Mouse (Mus musculus): ENCODE measurements around the gene Srrm2. TPM values are rescaled to one million over a fixed set of nuclear protein-coding genes. Genes with fewer than 3 reads are reported as not detected.
A peak's percentile ranks its signal among the peaks of the same experiment; 100 is the strongest.

The Srrm2 gene
- polyA plus RNA-seq (2014; fragmentation: Nextera tagmentation; extraction: Ambion mirVana) = 320 and 345 TPM in 2 replicates

- Histone ChIP-seq H3K9me3 (ENCODE audit: control insufficient read depth, low read length) (no peaks in the 10 kb centered on the region), H3K4me2 (ENCODE audit: low read depth, low read length) (peak within 1 kb of the TSS; percentile 83), H3K4me1 (ENCODE audit: control insufficient read depth, insufficient read depth, low read length) (peaks cover 18% of the 10 kb centered on the region), H3K9ac (ENCODE audit: low read depth, low read length) (peak within 1 kb of the TSS; percentile 88), H3K4me3 (ENCODE audit: low read depth, low read length) (peak within 1 kb of the TSS; percentile 57), H3K36me3 (ENCODE audit: control insufficient read depth, insufficient read depth, low read length) (no peaks in the 10 kb centered on the region), H3K27me3 (replicated peaks; ENCODE audit: control insufficient read depth, insufficient read depth, low read length) (no peaks in the 10 kb centered on the region), H3K27ac (replicated peaks; ENCODE audit: low read depth, low read length) (peak within 1 kb of the TSS; percentile 91)
- ATAC-seq (ENCODE audit: low read depth) (peak; percentile 60), DNase-seq (ENCODE audit: low spot score) (peak; percentile 72)
- 2% methylated on average over 21 of the region's 29 CpGs for WGBS
These were observed at the start of gene Srrm2 for GRCm38 (mm10) chr17:23790269-23791078. Gene Srrm2 (plus strand): TSS chr17:23790532.

GRCm38 (mm10) chr17:23740598-23741021, 49.7 kb upstream of the Srrm2 start, which contains the start of gene Paqr4:
Gene Paqr4 (minus strand): TSS chr17:23740867.
- WGBS = 7% methylated on average over 13 of the region's 13 CpGs

GRCm38 (mm10) chr17:23741359-23742209, 48.7 kb upstream of the Srrm2 start:
- Histone ChIP-seq H3K9me3 (ENCODE audit: control insufficient read depth, low read length) (no peaks in the 10 kb centered on the region), H3K4me3 (ENCODE audit: low read depth, low read length) (peak overlapping the region; percentile 26; the same call in 1 of the 2 replicates), H3K4me1 (ENCODE audit: control insufficient read depth, insufficient read depth, low read length) (peaks cover 25% of the 10 kb centered on the region), H3K36me3 (ENCODE audit: control insufficient read depth, insufficient read depth, low read length) (no peaks in the 10 kb centered on the region; the same call in 1 of the 2 replicates), H3K9ac (ENCODE audit: low read depth, low read length) (no peak overlapping the region), H3K4me2 (ENCODE audit: low read depth, low read length) (peak overlapping the region; percentile 47), H3K27me3 (replicated peaks; ENCODE audit: control insufficient read depth, insufficient read depth, low read length) (peaks cover 83% of the 10 kb centered on the region), H3K27ac (replicated peaks; ENCODE audit: low read depth, low read length) (no peak overlapping the region)
- ATAC-seq (ENCODE audit: low read depth) = no peak
- DNase-seq (ENCODE audit: low spot score) = no peak
- 45% methylated on average over 35 of the region's 38 CpGs for WGBS

More at GRCm38 (mm10) chr17:23740598-23741021, 49.7 kb upstream of the Srrm2 start, which contains the start of gene Paqr4:
- Histone ChIP-seq H3K4me3 (ENCODE audit: low read depth, low read length) (peak within 1 kb of the TSS; percentile 72), H3K27ac (replicated peaks; ENCODE audit: low read depth, low read length) (no peak within 1 kb of the TSS; the same call in 1 of the 2 replicates), H3K4me2 (ENCODE audit: low read depth, low read length) (peak within 1 kb of the TSS; percentile 97), H3K4me1 (ENCODE audit: control insufficient read depth, insufficient read depth, low read length) (peaks cover 21% of the 10 kb centered on the region), H3K9me3 (ENCODE audit: control insufficient read depth, low read length) (no peaks in the 10 kb centered on the region), H3K9ac (ENCODE audit: low read depth, low read length) (peak within 1 kb of the TSS; percentile 69), H3K27me3 (replicated peaks; ENCODE audit: control insufficient read depth, insufficient read depth, low read length) (peaks cover 74% of the 10 kb centered on the region), H3K36me3 (ENCODE audit: control insufficient read depth, insufficient read depth, low read length) (no peaks in the 10 kb centered on the region; the same call in 1 of the 2 replicates)
- peak; percentile 12 for ATAC-seq (ENCODE audit: low read depth)
- peak; percentile 29 for DNase-seq (ENCODE audit: low spot score)

DNA sequence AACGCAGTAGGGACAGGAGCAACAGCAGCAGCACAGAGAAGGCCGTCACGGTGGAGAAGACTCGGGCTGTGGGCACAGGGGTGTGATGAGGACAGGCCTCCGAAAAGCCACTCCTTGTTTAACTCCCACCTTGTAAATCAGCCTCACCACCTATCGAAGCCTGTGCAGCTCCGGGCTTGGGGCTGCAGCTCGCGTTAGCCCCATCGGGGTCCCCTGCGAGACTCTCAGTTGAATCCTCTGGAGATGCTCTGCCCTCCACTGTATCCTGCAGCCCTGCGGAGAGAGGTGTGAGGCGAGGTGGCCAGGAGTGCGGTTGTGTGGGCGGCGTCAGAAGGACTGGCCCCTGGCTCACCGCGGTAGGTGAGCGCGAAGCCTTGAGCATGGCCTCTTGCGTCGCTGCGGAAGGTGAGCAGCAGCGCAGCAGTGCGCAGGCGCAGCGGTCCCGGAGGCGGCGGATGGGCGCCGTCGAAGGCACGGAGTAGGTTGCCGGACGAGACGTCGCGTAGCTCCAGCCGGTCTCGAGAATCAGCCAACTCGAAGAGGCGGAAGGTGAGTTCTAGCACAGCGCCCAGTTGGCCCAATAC, 48.0 kb upstream of the Srrm2 start:
- Histone ChIP-seq H3K4me1 (ENCODE audit: control insufficient read depth, insufficient read depth, low read length) (peaks cover 25% of the 10 kb centered on the region), H3K27me3 (replicated peaks; ENCODE audit: control insufficient read depth, insufficient read depth, low read length) (peaks cover 88% of the 10 kb centered on the region), H3K9ac (ENCODE audit: low read depth, low read length) (no peak overlapping the region), H3K36me3 (ENCODE audit: control insufficient read depth, insufficient read depth, low read length) (no peaks in the 10 kb centered on the region; the same call in 1 of the 2 replicates), H3K4me3 (ENCODE audit: low read depth, low read length) (peak overlapping the region; percentile 26), H3K4me2 (ENCODE audit: low read depth, low read length) (peak overlapping the region; percentile 47), H3K27ac (replicated peaks; ENCODE audit: low read depth, low read length) (no peak overlapping the region), H3K9me3 (ENCODE audit: control insufficient read depth, low read length) (no peaks in the 10 kb centered on the region)
- WGBS = 11% methylated on average over 31 of the region's 44 CpGs
- DNase-seq (ENCODE audit: low spot score) = no peak
- no peak for ATAC-seq (ENCODE audit: low read depth)

GRCm38 (mm10) chr17:23742941-23743340, 47.4 kb upstream of the Srrm2 start:
- Histone ChIP-seq H3K4me1 (ENCODE audit: control insufficient read depth, insufficient read depth, low read length) (peaks cover 25% of the 10 kb centered on the region), H3K4me2 (ENCODE audit: low read depth, low read length) (peak overlapping the region; percentile 54; the same call in 1 of the 2 replicates), H3K9ac (ENCODE audit: low read depth, low read length) (no peak overlapping the region), H3K9me3 (ENCODE audit: control insufficient read depth, low read length) (no peaks in the 10 kb centered on the region), H3K27me3 (replicated peaks; ENCODE audit: control insufficient read depth, insufficient read depth, low read length) (peaks cover 84% of the 10 kb centered on the region), H3K4me3 (ENCODE audit: low read depth, low read length) (peak overlapping the region; percentile 26; the same call in 1 of the 2 replicates), H3K36me3 (ENCODE audit: control insufficient read depth, insufficient read depth, low read length) (no peaks in the 10 kb centered on the region), H3K27ac (replicated peaks; ENCODE audit: low read depth, low read length) (no peak overlapping the region)
- DNase-seq (ENCODE audit: low spot score) = no peak
- no peak for ATAC-seq (ENCODE audit: low read depth)
- WGBS = 65% methylated on average over 12 of the region's 12 CpGs

- H3K9ac ChIP-seq (ENCODE audit: low read depth, low read length) = no peak overlapping the region
- no peak overlapping the region; the same call in 1 of the 2 replicates for H3K27ac ChIP-seq (replicated peaks; ENCODE audit: low read depth, low read length)
- WGBS = 18% methylated on average over 7 of the region's 8 CpGs
- peaks cover 76% of the 10 kb centered on the region for H3K27me3 ChIP-seq (replicated peaks; ENCODE audit: control insufficient read depth, insufficient read depth, low read length)
- H3K36me3 ChIP-seq (ENCODE audit: control insufficient read depth, insufficient read depth, low read length) = no peaks in the 10 kb centered on the region
- H3K9me3 ChIP-seq (ENCODE audit: control insufficient read depth, low read length) = no peaks in the 10 kb centered on the region
- H3K4me2 ChIP-seq (ENCODE audit: low read depth, low read length) = peak overlapping the region; percentile 54
- peak overlapping the region; percentile 33 for H3K4me3 ChIP-seq (ENCODE audit: low read depth, low read length)
- peaks cover 22% of the 10 kb centered on the region for H3K4me1 ChIP-seq (ENCODE audit: control insufficient read depth, insufficient read depth, low read length)
- DNase-seq (ENCODE audit: low spot score) (peak; percentile 67), ATAC-seq (ENCODE audit: low read depth) (no peak)
These were observed 46.3 kb upstream of the Srrm2 start for GRCm38 (mm10) chr17:23744076-23744475.

- Histone ChIP-seq H3K4me1 (ENCODE audit: control insufficient read depth, insufficient read depth, low read length) (peaks cover 17% of the 10 kb centered on the region), H3K9ac (ENCODE audit: low read depth, low read length) (peak overlapping the region; percentile 42; the same call in 1 of the 2 replicates), H3K27me3 (replicated peaks; ENCODE audit: control insufficient read depth, insufficient read depth, low read length) (peaks cover 71% of the 10 kb centered on the region), H3K36me3 (ENCODE audit: control insufficient read depth, insufficient read depth, low read length) (no peaks in the 10 kb centered on the region), H3K4me2 (ENCODE audit: low read depth, low read length) (peak overlapping the region; percentile 54), H3K9me3 (ENCODE audit: control insufficient read depth, low read length) (no peaks in the 10 kb centered on the region), H3K4me3 (ENCODE audit: low read depth, low read length) (peak overlapping the region; percentile 33), H3K27ac (replicated peaks; ENCODE audit: low read depth, low read length) (no peak overlapping the region; the same call in 1 of the 2 replicates)
- no peak for ATAC-seq (ENCODE audit: low read depth)
- no peak for DNase-seq (ENCODE audit: low spot score)
- WGBS = 6% methylated on average over 8 of the region's 14 CpGs
These were observed 45.7 kb upstream of the Srrm2 start for GRCm38 (mm10) chr17:23744651-23745050.
